Mouse (Mus musculus): ENCODE results near the gene Ak8. TPM values are rescaled to one million over a fixed set of nuclear protein-coding genes. Genes with fewer than 3 reads are reported as not detected.

Gene Ak8
- polyA plus RNA-seq, 1 experiment from 2014 or later, result 4.3 TPM

- H3K4me2 ChIP-seq (ENCODE audit: low read length), result no peak overlapping the region
- WGBS, result 97% methylated on average over 4 of the region's 4 CpGs
- no peak overlapping the region for H3K27ac ChIP-seq (replicated peaks; ENCODE audit: low read depth, low read length)
- DNase-seq (no peak), ATAC-seq (ENCODE audit: low FRiP score, low TSS enrichment) (no peak)
- H3K9ac ChIP-seq (replicated peaks; ENCODE audit: low read length), result no peak overlapping the region
- H3K4me1 ChIP-seq (ENCODE audit: control insufficient read depth, insufficient read depth, low read length), result no peaks in the 10 kb centered on the region
- no peak overlapping the region for H3K4me3 ChIP-seq (replicated peaks; ENCODE audit: low read depth, low read length)
- H3K27me3 ChIP-seq (ENCODE audit: control insufficient read depth, insufficient read depth, low read length), result no peaks in the 10 kb centered on the region
- peaks cover 83% of the 10 kb centered on the region for H3K36me3 ChIP-seq (ENCODE audit: control insufficient read depth, insufficient read depth, low read length)
- no peaks in the 10 kb centered on the region for H3K9me3 ChIP-seq (ENCODE audit: control insufficient read depth, low read length)
Measured at GRCm38 (mm10) chr2:28859303-28859702, 159.3 kb downstream of the Ak8 start.

- no peak overlapping the region for H3K9ac ChIP-seq (replicated peaks; ENCODE audit: low read length)
- H3K4me1 ChIP-seq (ENCODE audit: control insufficient read depth, insufficient read depth, low read length), result no peaks in the 10 kb centered on the region
- WGBS, result 89% methylated on average over 8 of the region's 8 CpGs
- no peak overlapping the region for H3K4me3 ChIP-seq (replicated peaks; ENCODE audit: low read depth, low read length)
- ATAC-seq (ENCODE audit: low FRiP score, low TSS enrichment) (no peak), DNase-seq (no peak)
- no peak overlapping the region for H3K27ac ChIP-seq (replicated peaks; ENCODE audit: low read depth, low read length)
- no peak overlapping the region for H3K4me2 ChIP-seq (ENCODE audit: low read length)
- H3K27me3 ChIP-seq (ENCODE audit: control insufficient read depth, insufficient read depth, low read length), result no peaks in the 10 kb centered on the region
- peaks cover 90% of the 10 kb centered on the region for H3K36me3 ChIP-seq (ENCODE audit: control insufficient read depth, insufficient read depth, low read length)
- H3K9me3 ChIP-seq (ENCODE audit: control insufficient read depth, low read length), result no peaks in the 10 kb centered on the region
Measured at GRCm38 (mm10) chr2:28860678-28861423, 160.9 kb downstream of the Ak8 start.

Small RNA genes lying within 50 kb of the gene (microRNA-seq; reads per million reads assigned to microRNA genes)
- 1.3 reads per million for gene Mir3088

Other genes starting within 250 kb of the Ak8 start
- 1.4 and 2.6 TPM in 2 replicates for gene 1700007K13Rik, start 233.8 kb upstream of the Ak8 start, polyA plus RNA-seq (2014; fragmentation: Nextera tagmentation; extraction: Ambion mirVana)
- 47.0 and 51.2 TPM in 2 replicates for gene Mrps2, start 232.1 kb upstream of the Ak8 start, polyA plus RNA-seq (2014; fragmentation: Nextera tagmentation; extraction: Ambion mirVana)
- 1.3 TPM in 1 of 2 replicates, not detected in the other for gene Gbgt1, start 203.3 kb upstream of the Ak8 start, polyA plus RNA-seq (2014; fragmentation: Nextera tagmentation; extraction: Ambion mirVana)
- 1.8 TPM in 1 of 2 replicates, not detected in the other for gene Gm10134, start 194.1 kb upstream of the Ak8 start, polyA plus RNA-seq (2014; fragmentation: Nextera tagmentation; extraction: Ambion mirVana)
- 97.9 and 101 TPM in 2 replicates for gene Ralgds, start 187.0 kb upstream of the Ak8 start, polyA plus RNA-seq (2014; fragmentation: Nextera tagmentation; extraction: Ambion mirVana)
- not detected in 2 replicates for gene Cel, start 136.8 kb upstream of the Ak8 start, polyA plus RNA-seq (2014; fragmentation: Nextera tagmentation; extraction: Ambion mirVana)
- gene Gtf3c5, start 116.4 kb upstream of the Ak8 start, polyA plus RNA-seq (2014; fragmentation: Nextera tagmentation; extraction: Ambion mirVana), result 30.5 and 31.0 TPM in 2 replicates
- 0.12 TPM in 1 of 2 replicates, not detected in the other for gene Gfi1b, start 78.2 kb upstream of the Ak8 start, polyA plus RNA-seq (2014; fragmentation: Nextera tagmentation; extraction: Ambion mirVana)
- gene Tsc1, start 58.9 kb upstream of the Ak8 start, polyA plus RNA-seq (2014; fragmentation: Nextera tagmentation; extraction: Ambion mirVana), result 23.0 and 32.9 TPM in 2 replicates
- gene Spaca9, start 437 bp upstream of the Ak8 start, polyA plus RNA-seq (2014; fragmentation: Nextera tagmentation; extraction: Ambion mirVana), result 1.1 and 1.6 TPM in 2 replicates
- 32.0 and 38.5 TPM in 2 replicates for gene Gtf3c4, start 140.2 kb downstream of the Ak8 start, polyA plus RNA-seq (2014; fragmentation: Nextera tagmentation; extraction: Ambion mirVana)
- 11.8 and 14.4 TPM in 2 replicates for gene Ddx31, start 140.2 kb downstream of the Ak8 start, polyA plus RNA-seq (2014; fragmentation: Nextera tagmentation; extraction: Ambion mirVana)
- 58.4 and 61.6 TPM in 2 replicates for gene Barhl1, start 216.5 kb downstream of the Ak8 start, polyA plus RNA-seq (2014; fragmentation: Nextera tagmentation; extraction: Ambion mirVana)